Mouse (Mus musculus) bone marrow, adult 2 months (tissue): ENCODE measurements around the gene Nell2.

Source experiments
- CTCF ChIP-seq: fragments of 200-500 bp; IDR thresholded peaks from 2 replicates; pipeline ENCODE4 v1.5.1; 2011; ENCODE audit warnings: low read length, control low read depth; ENCODE audit not compliant: control insufficient read depth, insufficient read depth
- POLR2A ChIP-seq: fragments of 200-500 bp; IDR thresholded peaks from 2 replicates; pipeline ENCODE4 v1.6.1; 2011; ENCODE audit warnings: low read depth, mild to moderate bottlenecking, control low read depth, low read length, borderline replicate concordance; ENCODE audit not compliant: control insufficient read depth

DNA sequence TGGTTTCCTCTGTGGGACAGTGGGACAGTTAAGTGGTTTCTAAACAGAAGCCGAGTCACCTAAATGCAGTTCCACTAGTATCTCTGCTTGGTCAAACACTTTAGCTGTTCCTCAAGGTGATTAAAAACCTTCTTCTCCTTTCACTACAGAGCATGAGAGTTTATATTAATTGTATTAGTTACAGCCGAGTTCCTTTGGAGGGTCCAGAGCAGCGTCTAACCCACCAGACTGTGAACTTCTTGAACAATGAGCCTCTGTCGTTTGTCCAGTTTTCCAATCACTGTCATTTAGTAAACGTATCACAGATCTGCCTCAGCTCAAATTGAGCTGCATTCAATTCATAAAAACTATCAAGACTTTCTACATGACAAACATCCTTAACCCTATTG is 498.9 kb downstream of the Nell2 start:
- TF ChIP-seq CTCF: no peak
- no peak for TF ChIP-seq POLR2A
